Mouse (Mus musculus) bone marrow macrophage, adult 2 months (primary cell): Measurements from ENCODE around the gene Lypd4. TPM values are rescaled to one million over a fixed set of nuclear protein-coding genes. Genes with fewer than 3 reads are reported as not detected.
A peak's percentile ranks its signal among the peaks of the same experiment; 100 is the strongest.
"Not testable (repeated sequence)": the region's sequence is repeated elsewhere in the genome, so short reads cannot be mapped to it uniquely, and the experiment has no call there.

ENCODE experiments used
- H3K27ac ChIP-seq: 2 replicates; pipeline ENCODE4 v1.5.1; 2012; ENCODE audit warnings: low read depth, low read length; ENCODE audit not compliant: insufficient read depth
- H3K4me1 ChIP-seq: 2 replicates; pipeline ENCODE4 v1.6.1; 2012; ENCODE audit warnings: low read length; ENCODE audit not compliant: control insufficient read depth, insufficient read depth
- H3K4me3 ChIP-seq: 2 replicates; pipeline ENCODE4 v1.5.1; 2012; ENCODE audit warnings: mild to moderate bottlenecking, low read length, moderate library complexity; ENCODE audit not compliant: insufficient read depth
- CTCF ChIP-seq: IDR thresholded peaks from 2 replicates; pipeline ENCODE4 v1.5.1; 2012; ENCODE audit warnings: low read depth, mild to moderate bottlenecking, low read length, moderate library complexity
- POLR2A ChIP-seq: IDR thresholded peaks from 2 replicates; pipeline ENCODE4 v1.6.1; 2012; ENCODE audit warnings: mild to moderate bottlenecking, low read depth, low read length, borderline replicate concordance
- polyA plus RNA-seq: library from polyadenylated mRNA; stranded (reverse); fragments of >200 nt; gene quantifications from 2 replicates; pipeline ENCODE4 v1.2.4, GENCODE M21; 2012; ENCODE audit not compliant: missing spikeins, insufficient read depth, insufficient read length

Lypd4 gene
- polyA plus RNA-seq, 1 experiment = not detected

DNA sequence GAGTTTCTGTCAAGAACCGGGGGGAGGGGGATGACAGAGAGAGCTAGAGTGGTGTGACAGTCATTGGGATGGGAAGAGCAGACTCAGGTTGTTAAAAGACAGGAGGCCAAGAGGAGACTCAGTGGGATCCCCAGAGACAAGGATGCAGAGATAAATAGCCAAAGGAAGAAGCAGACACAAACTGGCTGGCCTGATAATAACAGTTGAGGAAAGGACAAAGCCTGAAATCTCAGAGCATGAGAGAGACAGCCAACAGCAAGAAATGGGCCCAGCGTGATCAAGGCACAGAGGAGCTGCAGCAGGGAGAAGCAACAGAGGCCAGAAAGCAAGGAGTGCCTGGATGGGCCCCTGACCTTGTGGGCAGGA, 32.5 kb upstream of the Lypd4 start:
- TF ChIP-seq POLR2A = no peak
- no peak for TF ChIP-seq CTCF
- Histone ChIP-seq H3K27ac (peak overlapping the region; percentile 70), H3K4me1 (peaks cover 14% of the 10 kb centered on the region), H3K4me3 (peak overlapping the region; percentile 52)

DNA sequence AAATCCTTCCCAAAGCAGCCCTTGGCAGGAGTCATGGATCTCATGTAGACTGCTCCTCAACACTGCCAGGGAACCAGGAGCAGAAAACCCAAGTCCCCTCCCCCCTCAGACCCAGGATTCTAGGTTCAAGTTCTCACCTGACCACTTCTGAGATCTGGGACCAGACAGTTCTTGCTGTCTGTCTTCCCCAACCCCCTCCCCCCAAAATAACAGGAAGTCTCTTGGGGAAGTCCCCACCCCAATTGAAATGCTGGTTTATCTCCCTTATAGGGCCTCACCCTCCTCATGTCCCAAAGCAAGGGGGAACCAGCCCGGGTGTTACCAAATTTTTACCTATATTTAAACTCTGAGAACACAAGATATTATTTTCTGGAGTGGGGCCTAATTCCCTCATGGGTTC, 32.1 kb upstream of the Lypd4 start:
- Histone ChIP-seq H3K27ac (peak overlapping the region; percentile 70), H3K4me1 (peaks cover 14% of the 10 kb centered on the region), H3K4me3 (no peak overlapping the region)
- TF ChIP-seq POLR2A (no peak), CTCF (no peak)

DNA sequence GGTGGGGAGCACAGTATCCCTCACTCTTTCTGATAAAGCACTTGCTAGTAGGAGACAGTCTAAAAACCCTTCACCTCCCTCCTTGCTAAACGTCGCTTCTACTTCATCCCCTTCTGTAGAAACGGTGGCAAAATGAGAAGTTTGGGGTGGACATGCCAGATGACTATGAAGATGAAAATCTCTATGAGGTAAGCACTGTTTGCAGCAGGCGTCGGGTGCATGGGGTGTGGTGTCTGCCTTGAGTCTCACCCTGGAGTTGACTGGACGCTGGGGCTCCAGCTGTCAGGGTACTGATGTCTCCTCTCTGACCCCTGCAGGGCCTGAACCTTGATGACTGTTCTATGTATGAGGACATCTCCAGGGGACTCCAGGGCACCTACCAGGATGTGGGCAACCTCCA, 31.4 kb upstream of the Lypd4 start:
- Histone ChIP-seq H3K27ac (no peak overlapping the region), H3K4me3 (no peak overlapping the region), H3K4me1 (peaks cover 14% of the 10 kb centered on the region)
- no peak for TF ChIP-seq POLR2A
- TF ChIP-seq CTCF = no peak

DNA sequence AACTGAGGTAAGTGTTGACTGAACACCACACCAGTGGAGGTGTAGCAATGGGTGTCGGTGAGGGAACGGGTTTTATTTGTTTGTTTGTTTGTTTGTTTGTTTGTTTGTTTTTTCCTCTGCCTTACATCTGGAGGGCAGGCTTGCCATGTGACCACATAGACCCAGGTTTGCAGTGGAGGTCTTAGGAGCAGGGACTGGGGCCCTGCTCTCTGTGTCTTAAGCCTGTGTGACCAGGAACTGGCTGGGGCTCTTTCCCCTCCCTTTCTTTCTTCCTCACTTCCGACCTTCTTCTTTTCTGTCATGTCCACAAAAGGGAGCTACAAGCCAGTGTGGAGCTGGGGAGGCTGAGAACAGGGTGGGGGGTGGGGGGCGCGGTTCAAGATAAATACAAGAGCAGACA, 28.2 kb upstream of the Lypd4 start:
- H3K4me3 ChIP-seq = no peak overlapping the region
- H3K27ac ChIP-seq = no peak overlapping the region
- TF ChIP-seq POLR2A = no peak
- no peak for TF ChIP-seq CTCF
- peaks cover 10% of the 10 kb centered on the region for H3K4me1 ChIP-seq

GRCm38 (mm10) chr7:24897224-24897623, 27.5 kb upstream of the Lypd4 start, which contains the start of gene Cd79a:
TSS of gene Cd79a (plus strand) at chr7:24897381.
- Histone ChIP-seq H3K4me1 (peaks cover 6% of the 10 kb centered on the region), H3K4me3 (no peak within 1 kb of the TSS), H3K27ac (no peak within 1 kb of the TSS)
- TF ChIP-seq POLR2A (no peak), CTCF (no peak)

- H3K4me1 ChIP-seq = no peaks in the 10 kb centered on the region
- H3K27ac ChIP-seq = no peak overlapping the region
- no peak for TF ChIP-seq CTCF
- no peak overlapping the region for H3K4me3 ChIP-seq
Observed at GRCm38 (mm10) chr7:24896269-24896668, 26.5 kb upstream of the Lypd4 start.

GRCm38 (mm10) chr7:24895749-24896148, 26.0 kb upstream of the Lypd4 start:
- H3K27ac ChIP-seq, H3K4me3 ChIP-seq, H3K4me1 ChIP-seq: not testable (repeated sequence)

DNA sequence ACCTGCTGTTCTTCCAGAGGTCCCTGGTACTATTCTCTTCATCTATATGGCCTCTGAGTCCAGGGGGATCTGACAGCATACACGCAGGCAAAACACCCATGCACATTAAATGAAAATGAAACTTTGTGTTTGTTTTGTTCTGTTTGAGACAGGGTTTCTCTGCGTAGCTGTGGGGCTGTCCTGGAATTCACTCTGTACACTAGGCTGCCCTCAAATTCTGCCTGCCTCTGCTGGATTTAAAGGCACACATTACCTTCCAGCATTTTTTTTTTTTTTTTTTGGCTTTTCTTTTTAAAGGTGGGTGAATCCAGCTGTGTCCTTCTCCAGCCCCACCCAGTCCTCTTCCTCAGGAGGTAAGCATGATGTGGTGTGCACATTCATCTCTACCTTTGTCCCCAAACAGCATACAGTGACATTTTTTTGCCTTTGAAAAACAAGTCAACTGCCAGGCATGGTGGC, 22.4 kb upstream of the Lypd4 start:
- no peak overlapping the region for H3K27ac ChIP-seq

GRCm38 (mm10) chr7:24891241-24892124, 21.7 kb upstream of the Lypd4 start:
- Histone ChIP-seq H3K4me3 (no peak overlapping the region), H3K4me1 (0 out of 2 replicates have a peak, but pooled peaks cover 4% of the 10 kb centered on the region), H3K27ac (no peak overlapping the region)
- TF ChIP-seq CTCF (no peak), POLR2A (no peak)

More for the DNA sequence above, 22.4 kb upstream of the Lypd4 start:
- Histone ChIP-seq H3K4me1 (no peaks in the 10 kb centered on the region), H3K4me3 (no peak overlapping the region)
- TF ChIP-seq CTCF = no peak
- TF ChIP-seq POLR2A = no peak

DNA sequence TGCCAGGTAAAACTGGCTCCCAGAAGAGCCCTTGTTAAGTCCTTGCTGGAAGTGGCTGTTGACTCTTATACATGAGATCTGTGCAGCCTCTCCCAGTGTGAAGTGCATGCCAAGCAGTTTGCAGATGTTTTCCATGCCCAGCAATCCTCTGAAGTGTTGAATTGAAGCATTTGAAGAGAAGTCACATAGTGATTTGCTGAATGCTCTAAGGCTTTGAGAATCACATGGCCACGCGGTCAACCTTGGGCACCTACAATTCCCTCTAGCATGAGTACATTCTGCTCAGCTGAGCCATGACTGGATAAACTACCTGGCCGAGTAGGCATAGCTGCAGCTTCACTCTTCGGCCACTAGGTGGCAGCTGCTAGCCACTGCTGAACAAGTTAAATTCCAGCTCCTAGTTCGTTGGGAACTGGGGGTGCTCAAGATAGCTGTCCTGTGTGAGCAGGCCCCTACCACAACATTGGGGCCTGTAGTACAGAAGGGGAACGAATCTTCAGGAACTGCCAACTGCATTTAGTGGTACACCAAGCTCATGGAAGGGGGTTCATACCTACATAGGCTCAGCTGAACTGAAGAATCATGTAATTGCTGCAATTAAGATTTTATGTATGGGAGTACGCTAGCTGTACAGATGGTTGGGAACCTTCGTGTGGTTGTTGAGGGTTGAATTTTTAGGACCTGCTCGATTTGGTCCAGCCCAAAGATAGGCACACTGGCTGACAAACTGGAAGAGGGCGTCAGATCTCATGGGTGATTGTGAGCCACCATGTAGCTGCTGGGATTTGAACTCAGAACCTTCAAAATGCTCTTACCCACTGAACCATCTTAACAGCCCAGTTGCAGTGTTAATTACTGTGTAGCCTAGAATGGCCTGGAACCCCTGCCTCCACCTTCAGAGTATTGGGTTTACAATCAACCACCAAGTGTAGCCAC, 20.8 kb upstream of the Lypd4 start:
- 0 out of 2 replicates have a peak, but pooled peaks cover 4% of the 10 kb centered on the region for H3K4me1 ChIP-seq
- no peak overlapping the region for H3K27ac ChIP-seq
- H3K4me3 ChIP-seq = no peak overlapping the region
- TF ChIP-seq CTCF (peak; percentile 92), POLR2A (no peak)
